Mouse (Mus musculus): Measurements from ENCODE around the gene Lta. TPM values are rescaled to one million over a fixed set of nuclear protein-coding genes. Genes with fewer than 3 reads are reported as not detected.
A peak's percentile ranks its signal among the peaks of the same experiment; 100 is the strongest.

Gene Lta
- polyA plus RNA-seq, 1 experiment from 2014 or later, result 1.1 TPM

GRCm38 (mm10) chr17:35194844-35195630 lies 10.1 kb downstream of the Lta start:
- no peaks in the 10 kb centered on the region for H3K9me3 ChIP-seq (replicated peaks; ENCODE audit: control insufficient read depth, low read length, poor library complexity, severe bottlenecking)
- WGBS, result 45% methylated on average over 19 of the region's 19 CpGs
- no peak for ATAC-seq

GRCm38 (mm10) chr17:35193881-35194843 lies 11.0 kb downstream of the Lta start, which contains the start of gene Ltb:
TSS of gene Ltb (plus strand) at chr17:35194439.
- no peak for ATAC-seq
- Histone ChIP-seq H3K36me3 (ENCODE audit: control insufficient read depth, insufficient read depth, low read length) (no peaks in the 10 kb centered on the region), H3K4me3 (ENCODE audit: low read depth, low read length) (peak within 1 kb of the TSS; percentile 45), H3K4me1 (ENCODE audit: control insufficient read depth, insufficient read depth, low read length) (peaks cover 9% of the 10 kb centered on the region; the same call in 1 of the 2 replicates), H3K4me2 (ENCODE audit: low read length) (no peak within 1 kb of the TSS; the same call in 1 of the 2 replicates), H3K9me3 (replicated peaks; ENCODE audit: control insufficient read depth, low read length, poor library complexity, severe bottlenecking) (no peaks in the 10 kb centered on the region), H3K9ac (ENCODE audit: low read depth, low read length) (no peak within 1 kb of the TSS), H3K27me3 (ENCODE audit: control insufficient read depth, insufficient read depth, low read depth, low read length) (peaks cover 21% of the 10 kb centered on the region), H3K27ac (ENCODE audit: low read length) (no peak within 1 kb of the TSS)
- WGBS, result 81% methylated on average over 28 of the region's 28 CpGs

More at GRCm38 (mm10) chr17:35194844-35195630, 10.1 kb downstream of the Lta start:
- Histone ChIP-seq H3K9ac (ENCODE audit: low read depth, low read length) (peak overlapping the region; percentile 61; the same call in 1 of the 2 replicates), H3K36me3 (ENCODE audit: control insufficient read depth, insufficient read depth, low read length) (no peaks in the 10 kb centered on the region), H3K27me3 (ENCODE audit: control insufficient read depth, insufficient read depth, low read depth, low read length) (peaks cover 21% of the 10 kb centered on the region), H3K4me3 (ENCODE audit: low read depth, low read length) (peak overlapping the region; percentile 45), H3K4me2 (ENCODE audit: low read length) (peak overlapping the region; percentile 67), H3K4me1 (ENCODE audit: control insufficient read depth, insufficient read depth, low read length) (peaks cover 9% of the 10 kb centered on the region; the same call in 1 of the 2 replicates), H3K27ac (ENCODE audit: low read length) (no peak overlapping the region)

- H3K9me3 ChIP-seq (replicated peaks; ENCODE audit: control insufficient read depth, low read length, poor library complexity, severe bottlenecking), result no peaks in the 10 kb centered on the region
- H3K4me3 ChIP-seq (ENCODE audit: low read depth, low read length), result no peak overlapping the region
- H3K27me3 ChIP-seq (ENCODE audit: control insufficient read depth, insufficient read depth, low read depth, low read length), result peaks cover 21% of the 10 kb centered on the region
- no peak overlapping the region for H3K4me2 ChIP-seq (ENCODE audit: low read length)
- no peaks in the 10 kb centered on the region for H3K36me3 ChIP-seq (ENCODE audit: control insufficient read depth, insufficient read depth, low read length)
- H3K27ac ChIP-seq (ENCODE audit: low read length), result no peak overlapping the region
- WGBS, result 83% methylated on average over 5 of the region's 5 CpGs
- H3K4me1 ChIP-seq (ENCODE audit: control insufficient read depth, insufficient read depth, low read length), result peaks cover 9% of the 10 kb centered on the region; the same call in 1 of the 2 replicates
- no peak overlapping the region for H3K9ac ChIP-seq (ENCODE audit: low read depth, low read length)
- no peak for ATAC-seq
Measured at GRCm38 (mm10) chr17:35192924-35193323, 12.2 kb downstream of the Lta start.

- Histone ChIP-seq H3K9ac (ENCODE audit: low read depth, low read length) (no peak overlapping the region), H3K4me1 (ENCODE audit: control insufficient read depth, insufficient read depth, low read length) (peaks cover 9% of the 10 kb centered on the region; the same call in 1 of the 2 replicates), H3K27me3 (ENCODE audit: control insufficient read depth, insufficient read depth, low read depth, low read length) (peaks cover 17% of the 10 kb centered on the region), H3K4me3 (ENCODE audit: low read depth, low read length) (no peak overlapping the region), H3K27ac (ENCODE audit: low read length) (no peak overlapping the region), H3K36me3 (ENCODE audit: control insufficient read depth, insufficient read depth, low read length) (no peaks in the 10 kb centered on the region), H3K4me2 (ENCODE audit: low read length) (no peak overlapping the region), H3K9me3 (replicated peaks; ENCODE audit: control insufficient read depth, low read length, poor library complexity, severe bottlenecking) (no peaks in the 10 kb centered on the region)
- ATAC-seq, result no peak
- WGBS, result 68% methylated on average over 2 of the region's 2 CpGs
Measured at GRCm38 (mm10) chr17:35191723-35192122, 13.4 kb downstream of the Lta start.

GRCm38 (mm10) chr17:35190096-35190495 lies 15.1 kb downstream of the Lta start:
- H3K27me3 ChIP-seq (ENCODE audit: control insufficient read depth, insufficient read depth, low read depth, low read length), result peaks cover 5% of the 10 kb centered on the region
- no peaks in the 10 kb centered on the region for H3K9me3 ChIP-seq (replicated peaks; ENCODE audit: control insufficient read depth, low read length, poor library complexity, severe bottlenecking)
- WGBS, result 77% methylated on average over 4 of the region's 4 CpGs
- H3K36me3 ChIP-seq (ENCODE audit: control insufficient read depth, insufficient read depth, low read length), result no peaks in the 10 kb centered on the region
- ATAC-seq, result no peak
- no peaks in the 10 kb centered on the region; the same call in 1 of the 2 replicates for H3K4me1 ChIP-seq (ENCODE audit: control insufficient read depth, insufficient read depth, low read length)
- H3K27ac ChIP-seq (ENCODE audit: low read length), result no peak overlapping the region
- H3K4me3 ChIP-seq (ENCODE audit: low read depth, low read length), result no peak overlapping the region
- no peak overlapping the region for H3K4me2 ChIP-seq (ENCODE audit: low read length)
- no peak overlapping the region for H3K9ac ChIP-seq (ENCODE audit: low read depth, low read length)

GRCm38 (mm10) chr17:35189186-35189585 lies 16.0 kb downstream of the Lta start:
- ATAC-seq, result no peak
- Histone ChIP-seq H3K4me2 (ENCODE audit: low read length) (no peak overlapping the region), H3K4me1 (ENCODE audit: control insufficient read depth, insufficient read depth, low read length) (no peaks in the 10 kb centered on the region; the same call in 1 of the 2 replicates), H3K27me3 (ENCODE audit: control insufficient read depth, insufficient read depth, low read depth, low read length) (no peaks in the 10 kb centered on the region), H3K9ac (ENCODE audit: low read depth, low read length) (no peak overlapping the region), H3K9me3 (replicated peaks; ENCODE audit: control insufficient read depth, low read length, poor library complexity, severe bottlenecking) (no peaks in the 10 kb centered on the region), H3K4me3 (ENCODE audit: low read depth, low read length) (no peak overlapping the region), H3K36me3 (ENCODE audit: control insufficient read depth, insufficient read depth, low read length) (no peaks in the 10 kb centered on the region), H3K27ac (ENCODE audit: low read length) (no peak overlapping the region)
- WGBS, result 79% methylated on average over 1 of the region's 1 CpGs

- H3K27me3 ChIP-seq (ENCODE audit: control insufficient read depth, insufficient read depth, low read depth, low read length), result no peaks in the 10 kb centered on the region
- H3K4me3 ChIP-seq (ENCODE audit: low read depth, low read length), result no peak within 1 kb of the TSS
- no peaks in the 10 kb centered on the region for H3K36me3 ChIP-seq (ENCODE audit: control insufficient read depth, insufficient read depth, low read length)
- H3K4me1 ChIP-seq (ENCODE audit: control insufficient read depth, insufficient read depth, low read length), result no peaks in the 10 kb centered on the region; the same call in 1 of the 2 replicates
- 59% methylated on average over 7 of the region's 7 CpGs for WGBS
- no peak for ATAC-seq
- no peaks in the 10 kb centered on the region for H3K9me3 ChIP-seq (replicated peaks; ENCODE audit: control insufficient read depth, low read length, poor library complexity, severe bottlenecking)
- no peak within 1 kb of the TSS for H3K4me2 ChIP-seq (ENCODE audit: low read length)
- no peak within 1 kb of the TSS for H3K9ac ChIP-seq (ENCODE audit: low read depth, low read length)
- no peak within 1 kb of the TSS for H3K27ac ChIP-seq (ENCODE audit: low read length)
Measured at GRCm38 (mm10) chr17:35187959-35188610, 17.1 kb downstream of the Lta start, which contains the start of gene Lst1. TSS of gene Lst1 (minus strand) at chr17:35188439.

GRCm38 (mm10) chr17:35187345-35187744 lies 17.8 kb downstream of the Lta start:
- no peak overlapping the region for H3K4me3 ChIP-seq (ENCODE audit: low read depth, low read length)
- H3K4me1 ChIP-seq (ENCODE audit: control insufficient read depth, insufficient read depth, low read length), result no peaks in the 10 kb centered on the region; the same call in 1 of the 2 replicates
- no peaks in the 10 kb centered on the region for H3K27me3 ChIP-seq (ENCODE audit: control insufficient read depth, insufficient read depth, low read depth, low read length)
- H3K27ac ChIP-seq (ENCODE audit: low read length), result no peak overlapping the region
- ATAC-seq, result no peak
- no peak overlapping the region for H3K4me2 ChIP-seq (ENCODE audit: low read length)
- 74% methylated on average over 4 of the region's 4 CpGs for WGBS
- H3K36me3 ChIP-seq (ENCODE audit: control insufficient read depth, insufficient read depth, low read length), result no peaks in the 10 kb centered on the region
- no peak overlapping the region for H3K9ac ChIP-seq (ENCODE audit: low read depth, low read length)
- no peaks in the 10 kb centered on the region for H3K9me3 ChIP-seq (replicated peaks; ENCODE audit: control insufficient read depth, low read length, poor library complexity, severe bottlenecking)
